Mouse (Mus musculus): ENCODE results near the gene Zfp819. TPM values are rescaled to one million over a fixed set of nuclear protein-coding genes. Genes with fewer than 3 reads are reported as not detected.

Zfp819 gene
- polyA plus RNA-seq (2012; rRNA removed): not detected in 2 replicates

DNA sequence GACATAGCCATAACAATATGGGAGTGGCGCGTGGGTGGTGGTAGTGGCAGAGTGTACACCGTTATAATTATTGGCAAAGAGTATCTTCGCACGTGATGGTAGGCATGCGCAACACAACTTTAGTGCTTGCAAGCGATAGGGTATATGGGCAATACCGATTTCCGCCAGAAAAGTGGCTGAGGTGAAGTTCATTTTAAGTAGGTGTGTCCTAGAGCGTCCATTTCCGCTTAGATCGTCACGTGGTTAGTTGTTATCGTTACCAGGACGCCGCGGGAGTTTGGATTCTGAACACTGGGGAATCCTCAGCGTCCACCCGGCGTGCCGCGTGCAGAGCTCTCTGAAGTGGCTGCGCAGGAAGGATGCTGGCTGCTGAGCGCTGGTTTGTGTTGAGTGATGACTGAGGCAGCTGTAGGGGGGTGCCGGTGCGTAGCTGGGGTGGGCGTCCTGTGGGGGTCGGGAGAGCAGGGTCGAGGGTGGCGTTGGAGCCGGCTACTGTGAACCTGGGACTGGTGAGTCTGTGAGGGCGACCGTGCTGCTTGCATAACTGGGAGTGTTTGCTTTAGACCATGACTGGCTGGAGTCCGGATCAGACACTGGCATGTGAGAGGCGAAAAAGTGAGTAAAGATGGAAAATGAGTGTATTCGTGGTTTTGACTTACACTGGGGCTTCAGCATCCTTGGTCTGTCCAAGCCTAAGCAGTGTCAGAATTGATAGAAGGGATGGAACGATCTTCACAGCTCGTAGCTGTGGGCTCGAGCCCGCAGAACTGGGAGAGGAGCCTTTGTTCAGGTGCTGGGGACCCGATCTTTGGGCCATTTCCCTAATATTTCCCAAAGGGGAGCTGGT, at the start of gene Zfp819:
Zfp819 (plus strand) TSS at position 274 of the 847 bp plus-strand sequence.
- Histone ChIP-seq H3K27ac (ENCODE audit: insufficient read depth, low read depth, low read length) (no peak within 1 kb of the TSS), H3K27me3 (replicated peaks; ENCODE audit: control insufficient read depth, insufficient read depth, low read length) (no peaks in the 10 kb centered on the region), H3K36me3 (ENCODE audit: control insufficient read depth, insufficient read depth, low read length) (no peaks in the 10 kb centered on the region), H3K4me1 (ENCODE audit: control insufficient read depth, insufficient read depth, low read length) (no peaks in the 10 kb centered on the region), H3K4me3 (ENCODE audit: insufficient read depth, low read depth, low read length) (peak within 1 kb of the TSS; percentile 30; the same call in 1 of the 2 replicates)
- no peak for TF ChIP-seq CTCF (conservative IDR thresholded peaks at IDR 0.05; ENCODE audit: insufficient read depth, insufficient read length, low read depth, low read length)
- no peak for TF ChIP-seq POLR2A (IDR thresholded peaks at IDR 0.05; ENCODE audit: low read depth, low read length)
- WGBS: 16% methylated on average over 41 of the region's 41 CpGs
- DNase-seq: peak; percentile 54

DNA sequence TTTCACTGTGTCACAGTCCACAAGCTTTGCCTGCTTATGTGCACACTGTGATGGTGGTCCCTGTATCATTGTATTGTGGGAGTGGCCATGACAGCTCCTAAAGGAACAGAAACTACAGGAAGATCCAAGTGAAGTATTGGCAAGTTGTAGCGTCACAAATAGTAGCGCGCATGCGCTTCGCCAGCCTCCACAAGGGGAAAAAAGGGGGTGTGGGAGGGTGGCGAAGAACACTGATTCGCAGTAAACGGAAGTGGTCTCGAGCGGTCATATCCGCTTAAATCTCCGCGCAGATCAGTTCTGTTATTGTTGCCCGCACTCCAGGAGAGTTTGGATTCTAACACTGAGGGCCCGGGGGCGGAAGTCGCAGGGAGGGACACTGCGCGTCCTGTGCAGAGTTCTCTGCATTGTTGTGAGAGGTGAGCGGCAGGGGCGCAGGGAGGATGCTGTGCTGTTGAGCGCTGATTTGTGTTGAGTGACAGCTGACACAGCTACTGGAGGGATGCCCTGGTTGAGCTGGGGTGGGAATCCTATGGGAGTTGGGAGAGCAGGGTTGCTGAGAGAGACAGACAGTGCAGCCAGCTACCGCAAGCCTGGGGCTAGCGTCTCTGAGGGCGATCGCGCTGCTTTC, 44.8 kb upstream of the Zfp819 start, which contains the start of gene Zfp658:
Zfp658 (plus strand) TSS at position 251 of the 628 bp plus-strand sequence.
- WGBS: under 1% methylated on average over 27 of the region's 27 CpGs
- Histone ChIP-seq H3K4me1 (ENCODE audit: control insufficient read depth, insufficient read depth, low read length) (no peaks in the 10 kb centered on the region; the same call in 1 of the 2 replicates), H3K4me3 (ENCODE audit: insufficient read depth, low read depth, low read length) (peak within 1 kb of the TSS; percentile 72), H3K27ac (ENCODE audit: insufficient read depth, low read depth, low read length) (no peak within 1 kb of the TSS), H3K36me3 (ENCODE audit: control insufficient read depth, insufficient read depth, low read length) (no peaks in the 10 kb centered on the region), H3K27me3 (replicated peaks; ENCODE audit: control insufficient read depth, insufficient read depth, low read length) (no peaks in the 10 kb centered on the region)
- TF ChIP-seq CTCF (conservative IDR thresholded peaks at IDR 0.05; ENCODE audit: insufficient read depth, insufficient read length, low read depth, low read length) (no peak), POLR2A (IDR thresholded peaks at IDR 0.05; ENCODE audit: low read depth, low read length) (no peak)
- peak; percentile 90 for DNase-seq

GRCm38 (mm10) chr7:43562651-43563070, 44.3 kb upstream of the Zfp819 start:
- no peak for TF ChIP-seq CTCF (conservative IDR thresholded peaks at IDR 0.05; ENCODE audit: insufficient read depth, insufficient read length, low read depth, low read length)
- peak; percentile 46 for DNase-seq
- WGBS: under 1% methylated on average over 10 of the region's 10 CpGs
- H3K27ac ChIP-seq (ENCODE audit: insufficient read depth, low read depth, low read length): no peak overlapping the region
- no peaks in the 10 kb centered on the region; the same call in 1 of the 2 replicates for H3K4me1 ChIP-seq (ENCODE audit: control insufficient read depth, insufficient read depth, low read length)
- peak overlapping the region; percentile 72 for H3K4me3 ChIP-seq (ENCODE audit: insufficient read depth, low read depth, low read length)
- H3K36me3 ChIP-seq (ENCODE audit: control insufficient read depth, insufficient read depth, low read length): no peaks in the 10 kb centered on the region
- no peaks in the 10 kb centered on the region for H3K27me3 ChIP-seq (replicated peaks; ENCODE audit: control insufficient read depth, insufficient read depth, low read length)

- H3K27me3 ChIP-seq (replicated peaks; ENCODE audit: control insufficient read depth, insufficient read depth, low read length): no peaks in the 10 kb centered on the region
- no peak overlapping the region for H3K27ac ChIP-seq (ENCODE audit: insufficient read depth, low read depth, low read length)
- 50% methylated on average over 6 of the region's 6 CpGs for WGBS
- DNase-seq: no peak
- no peaks in the 10 kb centered on the region for H3K36me3 ChIP-seq (ENCODE audit: control insufficient read depth, insufficient read depth, low read length)
- H3K4me1 ChIP-seq (ENCODE audit: control insufficient read depth, insufficient read depth, low read length): no peaks in the 10 kb centered on the region; the same call in 1 of the 2 replicates
- TF ChIP-seq CTCF (conservative IDR thresholded peaks at IDR 0.05; ENCODE audit: insufficient read depth, insufficient read length, low read depth, low read length): no peak
- TF ChIP-seq POLR2A (IDR thresholded peaks at IDR 0.05; ENCODE audit: low read depth, low read length): no peak
- no peak overlapping the region; the same call in 1 of the 2 replicates for H3K4me3 ChIP-seq (ENCODE audit: insufficient read depth, low read depth, low read length)
These were observed 43.7 kb upstream of the Zfp819 start for GRCm38 (mm10) chr7:43563300-43563699.

DNA sequence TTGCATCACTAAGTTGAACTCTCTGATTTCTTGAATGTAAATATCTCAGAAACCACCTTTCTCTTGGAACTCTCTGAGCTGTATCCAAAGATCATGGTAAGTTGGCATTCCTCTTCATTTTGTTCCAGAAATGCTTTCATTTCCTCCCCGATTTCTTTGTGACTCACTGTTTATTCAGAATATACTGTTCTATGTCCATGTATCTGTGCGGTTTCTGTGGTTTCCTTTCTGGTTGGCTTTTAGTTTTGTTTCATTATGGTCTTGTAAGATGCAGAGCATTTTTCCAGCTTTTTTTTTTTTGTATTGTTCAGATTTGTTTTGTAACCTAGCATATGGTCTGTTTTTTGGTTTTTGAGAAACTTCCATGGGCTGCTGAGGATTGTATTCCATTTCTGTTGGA, 35.8 kb upstream of the Zfp819 start:
- DNase-seq: no peak
- H3K4me3 ChIP-seq (ENCODE audit: insufficient read depth, low read depth, low read length): no peak overlapping the region
- H3K27me3 ChIP-seq (replicated peaks; ENCODE audit: control insufficient read depth, insufficient read depth, low read length): no peaks in the 10 kb centered on the region
- WGBS: 94% methylated on average over 2 of the region's 2 CpGs
- H3K27ac ChIP-seq (ENCODE audit: insufficient read depth, low read depth, low read length): no peak overlapping the region
- no peaks in the 10 kb centered on the region for H3K4me1 ChIP-seq (ENCODE audit: control insufficient read depth, insufficient read depth, low read length)
- no peaks in the 10 kb centered on the region; the same call in none of the 2 replicates for H3K36me3 ChIP-seq (ENCODE audit: control insufficient read depth, insufficient read depth, low read length)
- TF ChIP-seq POLR2A (IDR thresholded peaks at IDR 0.05; ENCODE audit: low read depth, low read length) (no peak), CTCF (conservative IDR thresholded peaks at IDR 0.05; ENCODE audit: insufficient read depth, insufficient read length, low read depth, low read length) (no peak)

- Histone ChIP-seq H3K36me3 (ENCODE audit: control insufficient read depth, insufficient read depth, low read length) (no peaks in the 10 kb centered on the region), H3K4me1 (ENCODE audit: control insufficient read depth, insufficient read depth, low read length) (peaks cover 6% of the 10 kb centered on the region), H3K4me3 (ENCODE audit: insufficient read depth, low read depth, low read length) (peak within 1 kb of the TSS; percentile 54), H3K27me3 (replicated peaks; ENCODE audit: control insufficient read depth, insufficient read depth, low read length) (no peaks in the 10 kb centered on the region), H3K27ac (ENCODE audit: insufficient read depth, low read depth, low read length) (peak within 1 kb of the TSS; percentile 14)
- WGBS: under 1% methylated on average over 37 of the region's 37 CpGs
- peak; percentile 98 for DNase-seq
- TF ChIP-seq CTCF (conservative IDR thresholded peaks at IDR 0.05; ENCODE audit: insufficient read depth, insufficient read length, low read depth, low read length) (no peak), POLR2A (IDR thresholded peaks at IDR 0.05; ENCODE audit: low read depth, low read length) (peak; percentile 16)
These were observed 27.4 kb upstream of the Zfp819 start, which contains the start of gene Zfp719 for GRCm38 (mm10) chr7:43579440-43580171. TSS of gene Zfp719 (plus strand) at chr7:43579610.

All from kidney, adult 2 months (tissue).